Mouse (Mus musculus): Measurements from ENCODE around the gene Lmo4.

Gene Lmo4

GRCm38 (mm10) chr3:144148234-144148633 is 56.8 kb downstream of the Lmo4 start:
- DNase-seq (ENCODE audit: low spot score): no peak

GRCm38 (mm10) chr3:144147244-144147643 is 57.8 kb downstream of the Lmo4 start:
- DNase-seq (ENCODE audit: low spot score): no peak

- no peak for DNase-seq (ENCODE audit: low spot score)
Observed at GRCm38 (mm10) chr3:144144066-144144465, 61.0 kb downstream of the Lmo4 start.

GRCm38 (mm10) chr3:144142939-144143338 is 62.1 kb downstream of the Lmo4 start:
- no peak for DNase-seq (ENCODE audit: low spot score)

GRCm38 (mm10) chr3:144141786-144142185 is 63.2 kb downstream of the Lmo4 start:
- no peak for DNase-seq (ENCODE audit: low spot score)

- no peak for DNase-seq (ENCODE audit: low spot score)
Observed at GRCm38 (mm10) chr3:144140816-144141215, 64.2 kb downstream of the Lmo4 start.

GRCm38 (mm10) chr3:144138659-144139058 is 66.4 kb downstream of the Lmo4 start:
- no peak for DNase-seq (ENCODE audit: low spot score)

Data from urinary bladder, postnatal 10 days (tissue).